Mouse (Mus musculus) neural tube, embryonic 13.5 days (tissue): ENCODE results near the gene Ugt1a10. TPM values are rescaled to one million over a fixed set of nuclear protein-coding genes. Genes with fewer than 3 reads are reported as not detected.
"Not testable (repeated sequence)": the region's sequence is repeated elsewhere in the genome, so short reads cannot be mapped to it uniquely, and the experiment has no call there.

Experiments
- ATAC-seq: fragments of 200-750 bp; cut with Nextera tagmentation; 2 replicates; pipeline ENCODE4 v1.8.0; 2017; ENCODE audit warnings: low read depth, mild to moderate bottlenecking, moderate TSS enrichment, moderate library complexity
- H3K27ac ChIP-seq: fragments of 300-500 bp; sonication (generic); replicated peaks from 2 replicates; pipeline ENCODE4 v1.5.1; 2015; ENCODE audit warnings: moderate library complexity, mild to moderate bottlenecking, inconsistent platforms
- H3K27me3 ChIP-seq: fragments of 300-500 bp; sonication (generic); 2 replicates; pipeline ENCODE4 v1.6.1; 2015; ENCODE audit warnings: mild to moderate bottlenecking, inconsistent platforms
- H3K36me3 ChIP-seq: fragments of 300-500 bp; sonication (generic); 2 replicates; pipeline ENCODE4 v1.6.1; 2015; ENCODE audit warnings: mild to moderate bottlenecking, inconsistent platforms
- H3K4me1 ChIP-seq: fragments of 300-500 bp; sonication (generic); replicated peaks from 2 replicates; pipeline ENCODE4 v1.6.1; 2015; ENCODE audit warnings: inconsistent platforms
- H3K4me2 ChIP-seq: fragments of 300-500 bp; sonication (generic); 2 replicates; pipeline ENCODE4 v1.6.1; 2015; ENCODE audit warnings: inconsistent platforms, mild to moderate bottlenecking, moderate library complexity
- H3K4me3 ChIP-seq: fragments of 300-500 bp; sonication (generic); 2 replicates; pipeline ENCODE4 v1.5.1; 2015; ENCODE audit warnings: mild to moderate bottlenecking, inconsistent platforms
- H3K9ac ChIP-seq: fragments of 300-500 bp; sonication (generic); 2 replicates; pipeline ENCODE4 v1.6.1; 2015; ENCODE audit warnings: moderate library complexity, mild to moderate bottlenecking, inconsistent platforms
- H3K9me3 ChIP-seq: fragments of 300-500 bp; sonication (generic); 2 replicates; pipeline ENCODE4 v1.6.1; 2016; ENCODE audit warnings: inconsistent platforms
- WGBS: fragments of 180-500 bp; shearing (Covaris S2); methylation state at CpG from one replicate; pipeline ENCODE4 v1.1.7; 2015; 5-methylcytosine and 5-hydroxymethylcytosine counted together
- polyA plus RNA-seq: library from polyadenylated mRNA; unstranded; fragments of >200 nt; fragmentation: Nextera tagmentation; extraction: Ambion mirVana; gene quantifications from 2 replicates; pipeline ENCODE4 v1.2.1, GENCODE M21; 2015

The Ugt1a10 gene
- polyA plus RNA-seq, 1 experiment from 2014 or later, result not detected

DNA sequence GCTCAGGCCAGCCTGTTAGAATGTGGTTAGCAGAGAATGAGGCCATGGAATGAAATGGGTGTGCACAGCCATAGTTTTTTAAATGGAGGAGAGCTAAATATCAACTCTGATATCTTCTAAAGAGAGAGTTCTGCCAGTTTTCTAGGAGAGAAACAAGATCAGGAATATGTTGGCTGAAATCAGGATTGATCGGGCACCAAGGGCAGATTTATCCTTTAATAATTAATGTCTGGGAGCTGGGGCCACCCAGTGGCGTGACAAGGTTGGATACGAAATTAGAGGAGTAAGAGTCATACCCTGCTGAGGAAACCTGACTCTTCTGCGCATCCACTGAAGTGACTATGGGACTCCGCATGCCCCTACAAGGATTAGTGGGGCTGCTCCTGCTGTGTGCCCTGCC, 110.5 kb downstream of the Ugt1a10 start, which contains the start of gene Ugt1a5:
Gene Ugt1a5, plus strand, starts transcription at position 302 of the 400 bp plus-strand sequence.
- no peak within 1 kb of the TSS for H3K27ac ChIP-seq
- H3K4me2 ChIP-seq, result no peak within 1 kb of the TSS
- H3K4me3 ChIP-seq, result no peak within 1 kb of the TSS
- H3K9me3 ChIP-seq, result no peaks in the 10 kb centered on the region
- H3K9ac ChIP-seq, result no peak within 1 kb of the TSS
- WGBS, result 78% methylated on average over 5 of the region's 5 CpGs
- H3K4me1 ChIP-seq, result no peaks in the 10 kb centered on the region
- no peak for ATAC-seq
- H3K27me3 ChIP-seq, result no peaks in the 10 kb centered on the region
- H3K36me3 ChIP-seq, result no peaks in the 10 kb centered on the region

DNA sequence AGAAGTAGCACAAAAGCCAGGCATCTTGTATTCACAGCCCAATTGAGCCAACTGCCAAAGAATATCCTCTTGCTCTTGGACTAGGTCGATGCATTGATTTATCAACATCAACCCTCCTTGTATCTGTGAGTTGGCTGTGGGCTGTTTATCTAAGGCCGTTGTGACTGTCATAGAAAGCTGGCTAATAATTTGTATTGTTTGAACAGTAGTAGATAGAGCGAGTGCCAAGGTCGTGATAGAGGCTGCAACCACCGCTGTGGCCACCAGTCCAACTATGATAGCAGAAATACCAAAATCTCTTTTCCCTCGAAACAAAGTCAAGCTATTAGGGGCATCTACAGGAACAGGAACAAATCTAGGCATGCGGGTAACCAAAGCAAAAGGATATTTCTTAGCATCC, 117.0 kb downstream of the Ugt1a10 start:
- not testable (repeated sequence) for H3K27ac ChIP-seq, H3K36me3 ChIP-seq, H3K9ac ChIP-seq, ATAC-seq, H3K4me1 ChIP-seq, H3K9me3 ChIP-seq, H3K27me3 ChIP-seq, H3K4me2 ChIP-seq, H3K4me3 ChIP-seq
- WGBS, result 90% methylated on average over 6 of the region's 7 CpGs

- WGBS, result 91% methylated on average over 1 of the region's 1 CpGs
- Histone ChIP-seq H3K9me3 (peaks cover 22% of the 10 kb centered on the region), H3K9ac (no peak overlapping the region), H3K27me3 (no peaks in the 10 kb centered on the region), H3K4me3 (no peak overlapping the region), H3K4me1 (no peaks in the 10 kb centered on the region), H3K36me3 (no peaks in the 10 kb centered on the region), H3K27ac (no peak overlapping the region), H3K4me2 (no peak overlapping the region)
- no peak for ATAC-seq
These were observed 124.5 kb downstream of the Ugt1a10 start for GRCm38 (mm10) chr1:88179657-88180056.

DNA sequence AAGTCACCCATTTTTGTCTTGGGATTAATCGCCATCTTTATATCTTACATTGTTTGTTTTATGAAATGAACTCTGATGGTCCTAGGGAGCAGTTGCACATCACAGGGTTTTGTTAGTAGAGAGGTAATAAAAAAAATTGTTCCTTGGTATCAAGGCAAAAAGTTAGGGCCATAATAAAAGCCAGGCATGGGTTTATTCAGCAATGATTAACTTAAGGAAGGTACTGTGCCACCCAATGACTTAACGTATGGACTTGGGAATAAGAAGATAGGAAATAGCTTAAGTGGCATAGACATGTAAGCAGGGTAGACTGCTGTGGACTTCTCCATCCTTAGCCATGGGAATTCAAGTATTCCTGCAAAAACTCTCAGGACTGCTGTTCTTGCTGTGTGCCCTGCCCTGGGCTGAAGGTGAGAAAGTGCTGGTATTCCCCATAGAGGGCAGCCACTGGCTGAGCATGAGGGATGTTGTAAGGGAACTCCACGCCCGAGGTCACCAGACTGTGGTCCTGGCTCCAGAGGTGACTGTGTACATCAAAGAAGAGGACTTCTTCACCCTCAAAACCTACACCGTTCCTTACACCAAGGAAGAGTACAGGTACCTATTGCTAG, 131.2 kb downstream of the Ugt1a10 start:
- Histone ChIP-seq H3K27me3 (no peaks in the 10 kb centered on the region), H3K4me2 (no peak overlapping the region), H3K36me3 (no peaks in the 10 kb centered on the region), H3K9ac (no peak overlapping the region), H3K27ac (no peak overlapping the region), H3K4me3 (no peak overlapping the region), H3K9me3 (no peaks in the 10 kb centered on the region), H3K4me1 (no peaks in the 10 kb centered on the region)
- 87% methylated on average over 5 of the region's 5 CpGs for WGBS
- no peak for ATAC-seq

DNA sequence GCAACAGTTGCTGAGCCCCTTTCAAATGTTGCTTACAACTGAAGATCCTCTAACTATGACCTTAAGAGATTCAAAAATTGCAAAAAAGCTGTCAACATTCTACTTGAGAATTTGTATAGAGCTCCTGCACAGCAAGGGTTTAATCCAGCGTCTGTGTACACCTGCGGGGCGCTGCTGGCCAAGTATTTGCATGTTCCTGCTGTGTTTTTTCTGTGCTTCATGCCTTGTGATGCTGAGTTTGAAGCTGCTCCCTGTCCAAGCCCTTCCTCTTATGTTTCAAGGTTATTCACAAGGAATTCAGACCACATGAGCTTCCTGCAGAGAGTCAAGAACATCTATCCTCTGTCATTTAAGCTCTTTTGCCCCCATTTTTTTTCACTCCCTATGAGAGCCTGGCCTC, 136.9 kb downstream of the Ugt1a10 start:
- Histone ChIP-seq H3K36me3 (no peaks in the 10 kb centered on the region), H3K4me3 (no peak overlapping the region), H3K9me3 (no peaks in the 10 kb centered on the region), H3K27me3 (no peaks in the 10 kb centered on the region), H3K9ac (no peak overlapping the region), H3K4me2 (no peak overlapping the region), H3K27ac (no peak overlapping the region), H3K4me1 (no peaks in the 10 kb centered on the region)
- WGBS, result 74% methylated on average over 3 of the region's 3 CpGs
- ATAC-seq, result no peak

GRCm38 (mm10) chr1:88195687-88196086, 140.5 kb downstream of the Ugt1a10 start:
- H3K9ac ChIP-seq, result no peak overlapping the region
- no peak overlapping the region for H3K27ac ChIP-seq
- H3K9me3 ChIP-seq, result no peaks in the 10 kb centered on the region
- H3K4me3 ChIP-seq, result no peak overlapping the region
- WGBS, result 84% methylated on average over 1 of the region's 1 CpGs
- no peak overlapping the region for H3K4me2 ChIP-seq
- ATAC-seq, result no peak
- no peaks in the 10 kb centered on the region for H3K36me3 ChIP-seq
- H3K4me1 ChIP-seq, result no peaks in the 10 kb centered on the region
- no peaks in the 10 kb centered on the region for H3K27me3 ChIP-seq

GRCm38 (mm10) chr1:88197443-88197842, 142.3 kb downstream of the Ugt1a10 start:
- H3K27ac ChIP-seq, result no peak overlapping the region

DNA sequence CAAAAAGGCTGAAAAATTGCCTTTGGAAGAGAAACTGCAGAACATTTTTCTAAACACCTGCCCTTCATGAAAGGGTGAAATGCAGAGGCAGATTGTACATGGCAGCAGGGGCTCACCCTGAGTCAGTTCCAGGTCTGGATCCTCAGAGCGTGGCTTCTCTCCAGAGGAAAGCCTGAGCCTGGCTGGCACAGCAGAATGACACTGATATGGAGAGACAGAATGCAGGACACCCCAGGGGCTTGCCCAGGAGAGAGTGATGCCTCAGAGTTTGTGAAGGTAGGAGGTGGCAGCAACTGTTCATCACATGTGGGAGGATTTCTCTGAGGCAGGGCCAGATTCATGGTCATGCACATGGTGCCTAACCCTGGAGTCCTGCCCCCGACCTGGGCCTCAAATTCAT, 144.8 kb downstream of the Ugt1a10 start:
- H3K9me3 ChIP-seq, result peaks cover 9% of the 10 kb centered on the region; the same call in 1 of the 2 replicates
- no peaks in the 10 kb centered on the region for H3K27me3 ChIP-seq
- WGBS, result 78% methylated on average over 2 of the region's 2 CpGs
- ATAC-seq, result no peak
- H3K36me3 ChIP-seq, result no peaks in the 10 kb centered on the region
- H3K4me1 ChIP-seq, result no peaks in the 10 kb centered on the region; the same call in 1 of the 2 replicates
- no peak overlapping the region for H3K4me3 ChIP-seq
- no peak overlapping the region for H3K4me2 ChIP-seq
- no peak overlapping the region for H3K9ac ChIP-seq
- no peak overlapping the region for H3K27ac ChIP-seq

More at GRCm38 (mm10) chr1:88197443-88197842, 142.3 kb downstream of the Ugt1a10 start:
- H3K4me1 ChIP-seq, result no peaks in the 10 kb centered on the region
- H3K4me3 ChIP-seq, result no peak overlapping the region
- no peak for ATAC-seq
- H3K4me2 ChIP-seq, result no peak overlapping the region
- H3K36me3 ChIP-seq, result no peaks in the 10 kb centered on the region
- H3K27me3 ChIP-seq, result no peaks in the 10 kb centered on the region
- WGBS, result 76% methylated on average over 3 of the region's 3 CpGs
- no peaks in the 10 kb centered on the region for H3K9me3 ChIP-seq
- no peak overlapping the region for H3K9ac ChIP-seq

GRCm38 (mm10) chr1:88200456-88200855, 145.3 kb downstream of the Ugt1a10 start, which contains the start of gene Ugt1a2:
Gene Ugt1a2 (plus strand): TSS chr1:88200601.
- Histone ChIP-seq H3K4me3 (no peak within 1 kb of the TSS), H3K9me3 (peaks cover 9% of the 10 kb centered on the region; the same call in 1 of the 2 replicates), H3K4me2 (no peak within 1 kb of the TSS), H3K9ac (no peak within 1 kb of the TSS), H3K36me3 (no peaks in the 10 kb centered on the region), H3K4me1 (no peaks in the 10 kb centered on the region; the same call in 1 of the 2 replicates), H3K27me3 (no peaks in the 10 kb centered on the region), H3K27ac (no peak within 1 kb of the TSS)
- 80% methylated on average over 7 of the region's 7 CpGs for WGBS
- no peak for ATAC-seq

DNA sequence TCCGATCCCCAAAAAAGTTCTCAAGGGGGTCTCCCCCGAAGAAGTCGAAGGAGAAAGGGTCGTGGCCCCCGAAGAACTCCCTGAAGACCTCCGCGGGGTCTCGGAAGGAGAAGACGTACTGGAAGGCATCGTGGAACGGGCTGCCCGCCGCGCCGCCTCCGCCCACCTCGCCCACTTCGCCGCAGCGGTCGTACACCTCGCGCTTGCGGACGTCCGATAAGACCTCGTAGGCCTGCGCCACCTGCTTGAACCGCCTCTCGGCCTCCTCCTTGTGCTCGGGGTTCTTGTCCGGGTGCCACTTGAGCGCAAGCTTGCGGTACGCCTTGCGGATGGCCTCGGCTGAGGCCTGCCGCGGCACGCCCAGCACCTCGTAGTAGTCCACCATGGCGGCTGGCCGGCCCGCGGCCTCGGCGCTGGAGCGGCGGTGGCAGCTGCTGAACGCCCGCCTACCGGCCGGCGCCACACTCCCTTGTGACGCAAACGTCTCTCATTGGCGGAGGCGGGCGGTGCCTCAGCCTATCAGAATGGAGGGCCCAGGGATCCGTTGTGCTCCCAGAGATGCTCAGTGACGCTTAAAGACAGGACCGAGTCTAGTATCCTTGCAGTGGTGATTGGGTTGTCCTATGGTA, 150.2 kb downstream of the Ugt1a10 start, which contains the start of gene Dnajb3:
Gene Dnajb3, minus strand, starts transcription at position 489 of the 629 bp plus-strand sequence.
- Histone ChIP-seq H3K27me3 (no peaks in the 10 kb centered on the region), H3K4me2 (peak within 1 kb of the TSS; percentile 73), H3K36me3 (no peaks in the 10 kb centered on the region), H3K9ac (peak within 1 kb of the TSS; percentile 80), H3K27ac (peak within 1 kb of the TSS; percentile 57; the same call in 1 of the 2 replicates), H3K4me1 (peaks cover 5% of the 10 kb centered on the region; the same call in 1 of the 2 replicates), H3K4me3 (peak within 1 kb of the TSS; percentile 47), H3K9me3 (peaks cover 9% of the 10 kb centered on the region)
- ATAC-seq, result peak; percentile 100
- 5% methylated on average over 62 of the region's 62 CpGs for WGBS

GRCm38 (mm10) chr1:88206843-88207479, 151.8 kb downstream of the Ugt1a10 start:
- Histone ChIP-seq H3K4me3 (no peak overlapping the region), H3K4me2 (no peak overlapping the region), H3K9me3 (peaks cover 16% of the 10 kb centered on the region), H3K36me3 (no peaks in the 10 kb centered on the region), H3K27me3 (no peaks in the 10 kb centered on the region), H3K4me1 (peaks cover 5% of the 10 kb centered on the region; the same call in 1 of the 2 replicates), H3K9ac (no peak overlapping the region), H3K27ac (no peak overlapping the region)
- 84% methylated on average over 2 of the region's 2 CpGs for WGBS
- ATAC-seq, result no peak

DNA sequence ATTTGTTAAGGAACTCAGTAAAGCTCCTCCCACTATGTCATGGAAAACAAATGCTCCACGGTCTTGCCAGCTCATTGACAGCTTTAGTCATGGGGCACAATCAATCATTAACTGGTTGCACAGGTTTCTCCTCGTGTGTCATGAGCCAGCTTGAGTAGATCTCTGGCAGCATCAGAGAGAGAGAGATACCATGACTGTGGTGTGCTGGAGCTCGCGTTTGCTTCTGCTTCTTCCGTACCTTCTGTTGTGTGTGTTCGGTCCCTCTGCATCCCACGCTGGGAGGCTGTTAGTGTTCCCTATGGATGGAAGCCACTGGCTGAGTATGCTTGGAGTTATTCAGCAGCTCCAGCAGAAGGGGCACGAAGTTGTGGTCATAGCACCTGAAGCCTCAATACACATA, 156.6 kb downstream of the Ugt1a10 start, which contains the start of gene Ugt1a1:
Gene Ugt1a1, plus strand, starts transcription at position 148 of the 400 bp plus-strand sequence.
- WGBS, result 68% methylated on average over 8 of the region's 8 CpGs
- no peak for ATAC-seq
- no peaks in the 10 kb centered on the region for H3K4me1 ChIP-seq

More for the DNA sequence above, 156.6 kb downstream of the Ugt1a10 start, which contains the start of gene Ugt1a1:
- H3K36me3 ChIP-seq, result no peaks in the 10 kb centered on the region
- no peak within 1 kb of the TSS for H3K4me3 ChIP-seq
- H3K4me2 ChIP-seq, result no peak within 1 kb of the TSS
- no peak within 1 kb of the TSS for H3K27ac ChIP-seq
- no peaks in the 10 kb centered on the region for H3K27me3 ChIP-seq
- H3K9me3 ChIP-seq, result peaks cover 53% of the 10 kb centered on the region
- H3K9ac ChIP-seq, result no peak within 1 kb of the TSS
